Mouse (Mus musculus): ENCODE results near the gene Hnrnph2. TPM values are rescaled to one million over a fixed set of nuclear protein-coding genes. Genes with fewer than 3 reads are reported as not detected.

The Hnrnph2 gene
- polyA plus RNA-seq, 1 experiment from 2014 or later = 154 TPM

DNA sequence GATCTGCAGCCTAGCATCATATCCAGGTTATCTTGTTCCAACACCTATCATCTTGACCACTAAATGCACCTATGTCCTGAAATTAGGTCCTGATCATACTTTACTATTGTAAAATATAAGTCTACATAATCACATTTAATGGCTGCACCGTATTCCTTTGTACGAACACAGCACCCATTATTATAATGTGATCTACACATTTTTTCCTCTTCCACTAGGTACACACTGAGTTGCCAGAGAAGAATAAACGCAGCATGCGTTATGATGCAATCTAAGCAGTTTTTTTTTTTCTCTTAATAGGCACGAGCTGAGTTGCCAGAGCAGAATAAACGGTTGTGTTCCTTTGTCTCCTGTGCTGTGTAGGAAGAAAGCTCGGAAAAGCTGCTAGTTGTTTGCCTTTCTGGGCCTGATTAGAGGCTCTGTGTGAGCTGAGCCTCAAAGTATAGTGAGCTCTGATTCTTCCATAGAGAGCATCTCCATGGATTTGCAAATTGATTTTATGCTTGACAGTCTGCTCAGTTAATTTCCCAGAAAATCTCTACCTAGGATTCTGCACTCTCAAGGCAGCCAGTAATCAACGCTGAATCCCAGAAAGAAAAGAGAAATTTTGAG is 19.4 kb downstream of the Hnrnph2 start:
- 38% methylated on average over 8 of the region's 8 CpGs for WGBS
- Histone ChIP-seq H3K9ac (0 out of 2 replicates have a peak overlapping the region, but pooled peaks have one; percentile 45), H3K27me3 (peaks cover 11% of the 10 kb centered on the region; the same call in 1 of the 2 replicates)

DNA sequence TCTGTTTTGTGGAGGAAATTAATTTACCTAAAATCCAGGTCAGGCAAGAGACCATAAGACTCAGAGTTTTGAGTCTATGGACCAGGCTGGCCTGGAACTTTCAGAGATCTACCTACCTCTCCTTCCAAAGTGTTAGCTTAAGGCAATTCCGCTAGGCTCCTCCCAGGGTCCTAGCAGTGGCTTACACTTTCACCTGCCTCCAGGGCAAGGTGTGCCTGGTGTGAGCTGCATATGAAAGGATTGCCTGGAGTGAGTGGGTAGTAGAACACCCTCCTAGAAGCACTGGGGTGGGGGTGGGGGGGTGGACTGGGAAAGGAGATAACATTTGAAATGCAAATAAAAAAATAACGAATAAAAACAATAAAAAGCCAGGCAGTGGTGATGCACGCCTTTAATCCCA is 20.7 kb downstream of the Hnrnph2 start:
- H3K4me3 ChIP-seq = no peak overlapping the region
- no peaks in the 10 kb centered on the region for H3K9me3 ChIP-seq
- no peak overlapping the region for H3K4me2 ChIP-seq
- WGBS = 85% methylated on average over 3 of the region's 3 CpGs
- H3K36me3 ChIP-seq = no peaks in the 10 kb centered on the region
- peaks cover 11% of the 10 kb centered on the region; the same call in 1 of the 2 replicates for H3K27me3 ChIP-seq
- no peak overlapping the region for H3K9ac ChIP-seq
- ATAC-seq (ENCODE audit: low read depth) = no peak
- H3K4me1 ChIP-seq (replicated peaks) = 0 out of 2 replicates have a peak, but pooled peaks cover 6% of the 10 kb centered on the region
- H3K27ac ChIP-seq (replicated peaks) = no peak overlapping the region

More for the DNA sequence above, 19.4 kb downstream of the Hnrnph2 start:
- no peaks in the 10 kb centered on the region for H3K9me3 ChIP-seq
- no peaks in the 10 kb centered on the region for H3K36me3 ChIP-seq
- peak; percentile 65 for ATAC-seq (ENCODE audit: low read depth)
- 0 out of 2 replicates have a peak, but pooled peaks cover 6% of the 10 kb centered on the region for H3K4me1 ChIP-seq (replicated peaks)
- H3K4me3 ChIP-seq = no peak overlapping the region
- peak overlapping the region; percentile 82 for H3K27ac ChIP-seq (replicated peaks)
- H3K4me2 ChIP-seq = no peak overlapping the region; the same call in 1 of the 2 replicates

DNA sequence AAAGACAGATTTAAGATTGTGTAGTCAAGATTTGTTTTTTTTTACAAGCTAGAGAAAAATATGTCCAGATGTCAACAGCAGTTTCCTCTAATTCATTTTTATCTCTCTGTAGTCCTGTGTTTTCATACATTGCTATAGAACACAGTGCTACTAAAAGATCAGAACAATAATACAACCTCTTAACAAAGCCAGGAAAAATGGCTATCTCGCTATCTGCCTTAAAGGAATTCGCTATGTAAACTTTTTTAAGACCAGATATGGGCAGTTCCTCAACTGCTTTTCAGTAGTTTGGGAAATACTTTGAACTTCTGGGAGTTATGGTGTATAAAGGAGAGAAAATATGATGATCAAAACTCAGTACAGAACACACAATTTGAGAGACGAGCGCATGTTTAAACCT is 22.4 kb downstream of the Hnrnph2 start:
- H3K4me2 ChIP-seq = no peak overlapping the region
- 0 out of 2 replicates have a peak, but pooled peaks cover 6% of the 10 kb centered on the region for H3K4me1 ChIP-seq (replicated peaks)
- no peak overlapping the region for H3K4me3 ChIP-seq
- H3K9ac ChIP-seq = no peak overlapping the region
- H3K27me3 ChIP-seq = no peaks in the 10 kb centered on the region; the same call in 1 of the 2 replicates
- ATAC-seq (ENCODE audit: low read depth) = no peak
- WGBS = 92% methylated on average over 4 of the region's 4 CpGs
- no peaks in the 10 kb centered on the region for H3K9me3 ChIP-seq
- H3K27ac ChIP-seq (replicated peaks) = no peak overlapping the region
- no peaks in the 10 kb centered on the region for H3K36me3 ChIP-seq

DNA sequence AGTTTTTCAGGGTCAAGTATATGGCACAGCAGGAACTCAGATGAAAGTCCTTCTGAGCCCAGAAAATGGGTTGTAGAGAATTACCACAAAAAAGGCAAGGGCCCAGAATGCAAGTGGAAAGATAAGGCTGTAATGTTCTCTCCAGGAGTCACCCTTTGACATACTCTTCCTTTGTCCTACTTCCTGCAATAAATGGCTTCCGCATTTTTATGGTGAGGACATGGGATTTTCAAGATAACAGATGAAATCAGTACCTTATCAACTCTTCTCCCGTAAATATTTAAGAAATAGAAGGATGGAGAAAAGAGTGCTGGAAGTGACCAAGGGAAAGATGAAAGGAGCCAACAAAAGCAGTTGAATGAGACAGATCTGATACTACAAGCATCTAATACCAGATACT is 27.2 kb downstream of the Hnrnph2 start:
- no peaks in the 10 kb centered on the region for H3K4me1 ChIP-seq (replicated peaks)
- no peaks in the 10 kb centered on the region for H3K36me3 ChIP-seq
- H3K9me3 ChIP-seq = no peaks in the 10 kb centered on the region
- no peak for ATAC-seq (ENCODE audit: low read depth)
- H3K9ac ChIP-seq = no peak overlapping the region
- H3K27me3 ChIP-seq = no peaks in the 10 kb centered on the region
- H3K4me3 ChIP-seq = no peak overlapping the region
- whole genome bisulfite sequencing = 75% methylated on average over 2 of the region's 2 CpGs
- H3K4me2 ChIP-seq = no peak overlapping the region
- H3K27ac ChIP-seq (replicated peaks) = no peak overlapping the region

DNA sequence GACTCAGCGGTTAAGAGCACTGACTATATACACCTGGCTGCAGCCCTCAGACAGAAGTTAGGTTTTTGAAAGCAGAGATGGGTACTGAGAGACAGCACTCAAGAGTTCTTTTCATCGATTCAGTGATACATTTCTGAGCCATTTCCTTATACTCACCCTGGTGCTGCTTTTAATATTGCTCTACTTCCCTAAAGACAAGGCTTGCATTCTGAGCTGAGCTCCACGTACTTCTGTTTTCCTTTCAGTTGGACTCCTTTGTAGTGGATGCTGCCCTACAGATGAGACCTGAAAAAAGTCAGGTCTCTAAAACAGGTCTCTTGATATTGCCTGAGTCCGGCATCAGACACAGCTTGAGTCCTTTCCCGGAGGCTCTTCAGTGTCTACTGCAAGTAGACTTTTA is 31.7 kb downstream of the Hnrnph2 start:
- no peak for ATAC-seq (ENCODE audit: low read depth)
- H3K4me3 ChIP-seq = no peak overlapping the region
- no peaks in the 10 kb centered on the region for H3K27me3 ChIP-seq
- no peak overlapping the region for H3K9ac ChIP-seq
- no peak overlapping the region for H3K4me2 ChIP-seq
- 89% methylated on average over 5 of the region's 5 CpGs for WGBS
- H3K27ac ChIP-seq (replicated peaks) = no peak overlapping the region
- H3K4me1 ChIP-seq (replicated peaks) = no peaks in the 10 kb centered on the region
- no peaks in the 10 kb centered on the region for H3K9me3 ChIP-seq
- no peaks in the 10 kb centered on the region for H3K36me3 ChIP-seq

DNA sequence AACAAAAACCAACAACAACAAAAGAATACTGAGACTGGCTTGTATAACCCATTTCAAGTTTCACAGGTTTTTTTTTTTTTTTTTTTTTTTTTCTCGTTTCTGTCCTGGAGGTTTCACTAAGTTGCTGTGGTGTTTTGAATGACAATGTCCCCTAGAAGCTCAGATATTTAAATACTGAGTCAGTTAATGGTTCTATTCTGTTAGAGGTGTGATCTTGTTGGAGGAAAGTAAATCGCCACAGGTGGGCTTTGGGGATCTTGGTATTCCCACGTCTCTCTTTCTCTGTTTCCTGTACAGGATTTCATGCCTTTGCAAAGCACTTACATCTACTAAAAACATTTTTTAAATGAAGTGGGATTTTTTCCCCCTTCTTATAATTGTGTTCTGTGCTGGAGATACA is 34.1 kb downstream of the Hnrnph2 start:
- no peak overlapping the region for H3K9ac ChIP-seq
- no peaks in the 10 kb centered on the region for H3K27me3 ChIP-seq
- no peak overlapping the region for H3K4me2 ChIP-seq
- H3K9me3 ChIP-seq = no peaks in the 10 kb centered on the region
- no peaks in the 10 kb centered on the region for H3K4me1 ChIP-seq (replicated peaks)
- no peak for ATAC-seq (ENCODE audit: low read depth)
- WGBS = 43% methylated on average over 3 of the region's 3 CpGs
- no peak overlapping the region for H3K27ac ChIP-seq (replicated peaks)
- no peaks in the 10 kb centered on the region for H3K36me3 ChIP-seq
- no peak overlapping the region for H3K4me3 ChIP-seq

DNA sequence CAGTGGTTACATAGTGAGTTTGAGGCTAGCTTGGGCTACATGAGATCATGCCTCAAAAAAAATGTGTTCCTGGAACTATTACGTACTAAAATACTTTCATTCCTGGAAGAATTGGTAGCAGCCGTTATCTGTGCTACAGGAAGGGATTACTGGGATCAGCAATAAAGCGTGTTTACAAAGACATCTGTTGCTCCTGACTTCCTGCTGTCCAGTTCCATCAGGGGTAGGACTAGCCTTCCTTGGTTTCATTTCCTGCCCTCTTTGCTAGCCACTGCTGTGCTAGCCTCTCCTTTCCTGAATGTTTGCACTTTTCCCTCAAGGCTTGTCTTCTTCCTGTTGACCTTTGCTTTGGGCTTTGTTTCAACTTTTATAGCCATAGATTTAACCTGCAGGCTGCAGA is 34.9 kb downstream of the Hnrnph2 start:
- H3K4me2 ChIP-seq = no peak overlapping the region
- ATAC-seq (ENCODE audit: low read depth) = no peak
- no peak overlapping the region for H3K4me3 ChIP-seq
- H3K4me1 ChIP-seq (replicated peaks) = no peaks in the 10 kb centered on the region
- no peak overlapping the region for H3K27ac ChIP-seq (replicated peaks)
- H3K27me3 ChIP-seq = no peaks in the 10 kb centered on the region
- H3K36me3 ChIP-seq = no peaks in the 10 kb centered on the region
- H3K9ac ChIP-seq = no peak overlapping the region
- no peaks in the 10 kb centered on the region for H3K9me3 ChIP-seq
- WGBS = 81% methylated on average over 3 of the region's 3 CpGs

DNA sequence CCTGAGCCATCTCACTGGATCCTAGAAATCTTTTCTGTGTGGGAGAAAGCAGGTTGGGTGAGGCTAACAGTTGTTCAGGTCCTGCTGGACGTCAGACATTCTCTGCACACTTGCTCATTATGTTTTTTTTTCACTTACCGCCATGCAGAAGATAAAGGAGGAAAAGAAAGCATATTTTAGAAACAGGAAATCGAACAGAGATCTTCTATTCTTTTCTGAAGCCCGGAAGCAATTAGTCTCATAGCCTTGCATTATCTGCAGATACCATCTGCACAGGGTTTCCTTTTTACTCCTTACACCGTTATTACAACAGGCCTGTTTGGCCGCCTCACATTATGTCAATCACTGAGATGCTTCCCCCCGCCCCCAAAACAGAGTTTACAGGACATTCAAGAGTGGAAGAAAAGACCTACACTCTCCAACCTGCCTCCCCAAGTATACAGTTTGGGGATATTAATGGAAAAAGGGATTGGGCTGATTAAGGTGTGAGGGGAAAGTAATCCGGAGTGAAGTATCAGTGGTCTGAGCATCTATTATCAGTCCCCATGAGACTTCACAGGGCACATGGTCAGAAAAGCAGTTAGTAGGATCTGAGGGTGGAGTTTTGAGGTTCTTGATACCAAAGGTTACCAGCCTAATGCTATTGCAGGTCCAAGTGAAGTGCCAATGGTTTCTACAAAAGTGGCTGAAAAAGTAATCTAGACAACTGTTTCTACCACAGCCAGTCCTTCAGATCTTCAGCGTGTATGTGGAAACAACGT is 40.2 kb downstream of the Hnrnph2 start:
- no peak for ATAC-seq (ENCODE audit: low read depth)
- no peaks in the 10 kb centered on the region for H3K4me1 ChIP-seq (replicated peaks)
- H3K9ac ChIP-seq = no peak overlapping the region
- H3K9me3 ChIP-seq = no peaks in the 10 kb centered on the region
- no peaks in the 10 kb centered on the region for H3K36me3 ChIP-seq
- no peaks in the 10 kb centered on the region for H3K27me3 ChIP-seq
- H3K4me3 ChIP-seq = no peak overlapping the region
- 74% methylated on average over 10 of the region's 10 CpGs for WGBS
- H3K27ac ChIP-seq (replicated peaks) = no peak overlapping the region
- H3K4me2 ChIP-seq = no peak overlapping the region

DNA sequence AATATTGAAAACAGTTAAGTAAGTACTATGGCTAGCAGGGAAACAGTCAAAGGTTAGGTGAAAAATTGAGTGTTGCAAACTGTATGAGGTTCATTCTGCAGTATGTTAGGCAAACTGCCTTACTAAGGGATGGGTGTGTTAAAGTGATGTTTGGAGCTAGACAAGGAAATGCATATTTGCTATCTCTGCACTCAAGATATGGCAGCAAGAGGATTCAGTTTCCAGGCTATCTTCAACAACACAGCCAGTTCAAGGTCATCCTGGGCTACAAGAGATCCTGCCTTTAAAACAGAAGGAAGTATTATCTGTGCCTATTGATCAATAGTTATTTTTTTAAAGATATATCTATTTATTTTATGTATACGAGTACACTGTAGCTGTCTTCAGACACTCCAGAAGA is 45.4 kb downstream of the Hnrnph2 start:
- Histone ChIP-seq H3K27ac (replicated peaks) (no peak overlapping the region), H3K36me3 (no peaks in the 10 kb centered on the region), H3K4me2 (no peak overlapping the region), H3K27me3 (no peaks in the 10 kb centered on the region), H3K4me3 (no peak overlapping the region), H3K9me3 (no peaks in the 10 kb centered on the region), H3K9ac (no peak overlapping the region), H3K4me1 (replicated peaks) (no peaks in the 10 kb centered on the region)
- 96% methylated on average over 1 of the region's 1 CpGs for WGBS
- ATAC-seq (ENCODE audit: low read depth) = no peak

DNA sequence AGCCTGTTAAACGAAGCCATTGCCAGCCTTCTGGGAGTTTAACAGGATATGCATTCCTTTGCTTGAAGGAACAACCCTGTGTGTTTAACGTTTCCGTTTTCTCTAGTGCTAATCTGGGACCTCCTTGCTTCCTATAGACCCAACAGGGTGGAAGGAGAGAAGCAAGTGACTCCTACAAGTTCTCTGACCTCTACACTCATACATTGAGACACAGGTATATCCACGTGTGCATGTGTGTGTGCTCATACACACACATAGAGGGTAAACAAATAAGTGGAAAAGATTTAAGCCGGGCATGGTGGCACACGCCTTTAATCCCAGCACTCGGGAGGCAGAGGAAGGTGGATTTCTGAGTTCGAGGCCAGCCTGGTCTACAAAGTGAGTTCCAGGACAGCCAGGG is 46.4 kb downstream of the Hnrnph2 start:
- Histone ChIP-seq H3K4me3 (no peak overlapping the region), H3K4me2 (no peak overlapping the region), H3K4me1 (replicated peaks) (no peaks in the 10 kb centered on the region), H3K27me3 (0 out of 2 replicates have a peak, but pooled peaks cover 3% of the 10 kb centered on the region), H3K9ac (no peak overlapping the region), H3K36me3 (no peaks in the 10 kb centered on the region), H3K27ac (replicated peaks) (no peak overlapping the region), H3K9me3 (no peaks in the 10 kb centered on the region)
- no peak for ATAC-seq (ENCODE audit: low read depth)
- 75% methylated on average over 8 of the region's 8 CpGs for WGBS

DNA sequence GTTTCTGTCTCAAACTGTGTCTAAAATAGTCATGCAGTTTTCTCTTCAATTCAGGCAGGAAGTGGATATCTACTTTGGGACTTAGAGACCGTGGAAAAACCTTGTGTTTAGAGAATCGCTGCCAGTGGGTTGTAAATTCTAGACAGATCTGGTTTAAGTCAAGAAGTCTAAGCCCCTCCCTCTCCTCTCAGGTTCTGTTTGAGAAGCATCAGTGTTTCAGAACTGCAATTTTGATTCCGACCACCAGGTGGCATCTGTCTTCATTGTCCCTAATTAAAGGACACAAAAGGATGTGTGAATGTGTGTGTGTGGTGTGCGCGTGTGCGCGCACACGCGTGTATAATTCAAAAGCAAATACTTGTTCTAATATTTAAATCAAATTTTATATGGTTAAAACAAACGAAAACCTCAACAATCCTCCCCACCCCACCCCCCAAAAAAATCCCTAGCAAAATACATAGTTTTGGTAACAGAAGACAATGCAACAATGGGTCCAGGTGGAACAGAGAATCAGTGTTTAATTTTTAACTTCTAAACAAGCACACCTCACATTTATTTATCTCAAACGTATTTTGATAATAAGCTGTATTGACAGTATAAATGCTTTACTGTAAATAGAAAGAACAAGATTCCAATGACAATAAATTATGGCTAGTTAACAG is 47.2 kb downstream of the Hnrnph2 start:
- H3K27ac ChIP-seq (replicated peaks) = no peak overlapping the region
- H3K27me3 ChIP-seq = 0 out of 2 replicates have a peak, but pooled peaks cover 4% of the 10 kb centered on the region
- no peak overlapping the region for H3K4me3 ChIP-seq
- 21% methylated on average over 11 of the region's 11 CpGs for WGBS
- no peaks in the 10 kb centered on the region for H3K9me3 ChIP-seq
- H3K36me3 ChIP-seq = no peaks in the 10 kb centered on the region
- peak; percentile 84 for ATAC-seq (ENCODE audit: low read depth)
- no peak overlapping the region for H3K9ac ChIP-seq
- H3K4me2 ChIP-seq = peak overlapping the region; percentile 34; the same call in 1 of the 2 replicates
- no peaks in the 10 kb centered on the region for H3K4me1 ChIP-seq (replicated peaks)

DNA sequence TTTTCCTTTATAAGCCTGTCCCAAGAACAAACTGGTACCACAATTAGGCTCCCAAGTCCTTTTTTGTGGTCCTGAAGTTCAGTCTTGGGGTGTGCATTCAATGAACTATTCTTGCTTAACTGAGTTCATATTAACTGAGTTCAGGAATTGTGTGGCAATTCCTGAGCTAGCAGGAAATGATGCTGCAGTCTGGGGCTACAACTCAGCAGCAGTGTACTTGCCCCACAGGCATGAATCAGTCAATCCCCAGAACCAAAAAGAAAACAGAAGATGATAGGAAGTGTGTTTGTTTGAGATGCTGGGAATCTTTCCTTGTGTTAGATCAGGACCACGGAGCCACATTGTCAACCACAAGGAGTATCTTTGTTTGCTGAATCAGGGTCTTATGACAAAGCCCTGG is 51.1 kb downstream of the Hnrnph2 start:
- no peak overlapping the region for H3K9ac ChIP-seq
- no peak overlapping the region for H3K4me2 ChIP-seq
- ATAC-seq (ENCODE audit: low read depth) = no peak
- H3K4me1 ChIP-seq (replicated peaks) = no peaks in the 10 kb centered on the region
- no peak overlapping the region for H3K4me3 ChIP-seq
- H3K27ac ChIP-seq (replicated peaks) = no peak overlapping the region
- H3K36me3 ChIP-seq = no peaks in the 10 kb centered on the region
- 72% methylated on average over 1 of the region's 1 CpGs for WGBS
- H3K27me3 ChIP-seq = 0 out of 2 replicates have a peak, but pooled peaks cover 4% of the 10 kb centered on the region
- H3K9me3 ChIP-seq = no peaks in the 10 kb centered on the region

Measured in neural tube, embryonic 13.5 days (tissue).